Mouse (Mus musculus): ENCODE results near the gene Pigyl.

The Pigyl gene

GRCm38 (mm10) chr9:22156497-22157245, at the start of gene Pigyl:
Gene Pigyl, plus strand, starts transcription at chr9:22156846.
- DNase-seq (ENCODE audit: low read depth, low spot score), result peak; percentile 98

- no peak for DNase-seq (ENCODE audit: low read depth, low spot score)
Observed at GRCm38 (mm10) chr9:22108194-22108593, 48.5 kb upstream of the Pigyl start.

- no peak for DNase-seq (ENCODE audit: low read depth, low spot score)
Observed at GRCm38 (mm10) chr9:22115635-22116034, 41.0 kb upstream of the Pigyl start.

GRCm38 (mm10) chr9:22116086-22116485, 40.6 kb upstream of the Pigyl start:
- DNase-seq (ENCODE audit: low read depth, low spot score), result no peak

- DNase-seq (ENCODE audit: low read depth, low spot score), result peak; percentile 94
Observed at GRCm38 (mm10) chr9:22116740-22117426, 39.8 kb upstream of the Pigyl start, which contains the start of gene Elof1. Gene Elof1, minus strand, starts transcription at chr9:22117172.

- peak; percentile 50 for DNase-seq (ENCODE audit: low read depth, low spot score)
Observed at GRCm38 (mm10) chr9:22117754-22118456, 38.7 kb upstream of the Pigyl start.

- DNase-seq (ENCODE audit: low read depth, low spot score), result no peak
Observed at GRCm38 (mm10) chr9:22119543-22119942, 37.1 kb upstream of the Pigyl start.

GRCm38 (mm10) chr9:22121545-22121944, 35.1 kb upstream of the Pigyl start:
- DNase-seq (ENCODE audit: low read depth, low spot score), result no peak

- no peak for DNase-seq (ENCODE audit: low read depth, low spot score)
Observed at GRCm38 (mm10) chr9:22122005-22122404, 34.6 kb upstream of the Pigyl start.

- no peak for DNase-seq (ENCODE audit: low read depth, low spot score)
Observed at GRCm38 (mm10) chr9:22123069-22123609, 33.5 kb upstream of the Pigyl start.

GRCm38 (mm10) chr9:22124169-22124568, 32.5 kb upstream of the Pigyl start:
- DNase-seq (ENCODE audit: low read depth, low spot score), result no peak

- no peak for DNase-seq (ENCODE audit: low read depth, low spot score)
Observed at GRCm38 (mm10) chr9:22125246-22126027, 31.2 kb upstream of the Pigyl start.

- no peak for DNase-seq (ENCODE audit: low read depth, low spot score)
Observed at GRCm38 (mm10) chr9:22131226-22131981, 25.2 kb upstream of the Pigyl start.

- no peak for DNase-seq (ENCODE audit: low read depth, low spot score)
Observed at GRCm38 (mm10) chr9:22132220-22132619, 24.4 kb upstream of the Pigyl start.

- no peak for DNase-seq (ENCODE audit: low read depth, low spot score)
Observed at GRCm38 (mm10) chr9:22134246-22134890, 22.3 kb upstream of the Pigyl start.

GRCm38 (mm10) chr9:22134988-22135643, 21.5 kb upstream of the Pigyl start:
- no peak for DNase-seq (ENCODE audit: low read depth, low spot score)

- DNase-seq (ENCODE audit: low read depth, low spot score), result no peak
Observed at GRCm38 (mm10) chr9:22135644-22136390, 20.8 kb upstream of the Pigyl start, which contains the start of gene Acp5. Gene Acp5, minus strand, starts transcription at chr9:22135711.

- no peak for DNase-seq (ENCODE audit: low read depth, low spot score)
Observed at GRCm38 (mm10) chr9:22136765-22137547, 19.7 kb upstream of the Pigyl start.

All from retina, postnatal 7 days (tissue).